In genomic region chr9:106566437-106566836, GRCm38 (mm10) we compare ENCODE assay signal across 11 mouse cellular contexts. TPM values are rescaled to one million over a fixed set of nuclear protein-coding genes. Genes with fewer than 3 reads are reported as not detected.
DNase-seq lines count a peak whose midpoint lies in the region; ATAC-seq and TF ChIP-seq lines count a peak whose summit lies in the region.
"Had no signal": no experiment of that assay in that cellular context is flagged by ENCODE, and none has a peak within 500 bp of the region (broad histone marks: within the 10 kb centered on the region; RNA-seq: fewer than 3 reads in every experiment).

No protein-coding gene starts in this region.

- no peak for TF ChIP-seq CTCF in lung, adult 2 months (IDR thresholded peaks at IDR 0.05; ENCODE audit: insufficient read depth, low read length)

- no peaks in the 10 kb centered on the region for H3K9me3 ChIP-seq in midbrain, embryonic 13.5 days
- H3K9me3 ChIP-seq in forebrain, embryonic 16.5 days (ENCODE audit: control insufficient read depth, low read length): no peaks in the 10 kb centered on the region
- no peaks in the 10 kb centered on the region for H3K9me3 ChIP-seq in forebrain, embryonic 15.5 days
- H3K9me3 ChIP-seq: limb, embryonic 12.5 days had no signal

- 38% methylated on average over 11 of the region's 11 CpGs for WGBS in lung, adult 2 months
- WGBS in midbrain, embryonic 13.5 days: 69% methylated on average over 11 of the region's 11 CpGs
- 68% methylated on average over 11 of the region's 11 CpGs for WGBS in forebrain, embryonic 16.5 days
- WGBS in forebrain, embryonic 15.5 days: 70% methylated on average over 11 of the region's 11 CpGs

- no peak overlapping the region for H3K4me2 ChIP-seq in midbrain, embryonic 13.5 days (replicated peaks)
- H3K4me2 ChIP-seq in forebrain, embryonic 16.5 days (ENCODE audit: low read length): no peak overlapping the region
- no peak overlapping the region for H3K4me2 ChIP-seq in forebrain, embryonic 15.5 days (replicated peaks)
- H3K4me2 ChIP-seq: limb, embryonic 12.5 days had no signal

- no peak for TF ChIP-seq POLR2A in lung, adult 2 months (IDR thresholded peaks at IDR 0.05; ENCODE audit: borderline replicate concordance, extremely low read depth, low read depth, low read length)

- no peaks in the 10 kb centered on the region for H3K36me3 ChIP-seq in midbrain, embryonic 13.5 days
- H3K36me3 ChIP-seq in forebrain, embryonic 16.5 days (ENCODE audit: control insufficient read depth, insufficient read depth): no peaks in the 10 kb centered on the region
- H3K36me3 ChIP-seq in forebrain, embryonic 15.5 days: no peaks in the 10 kb centered on the region
- H3K36me3 ChIP-seq: limb, embryonic 12.5 days had no signal

- H3K9ac ChIP-seq in midbrain, embryonic 13.5 days (replicated peaks): no peak overlapping the region
- H3K9ac ChIP-seq in forebrain, embryonic 16.5 days (replicated peaks; ENCODE audit: low read depth, low read length): no peak overlapping the region
- no peak overlapping the region for H3K9ac ChIP-seq in forebrain, embryonic 15.5 days (replicated peaks)
- H3K9ac ChIP-seq: limb, embryonic 12.5 days had no signal

- ATAC-seq in monocyte, adult 5-6 weeks (replicated peaks; ENCODE audit: insufficient number of reproducible peaks, low FRiP score, low TSS enrichment, poor library complexity, severe bottlenecking): no peak
- no peak for ATAC-seq in midbrain, embryonic 13.5 days
- ATAC-seq in forebrain, embryonic 16.5 days: no peak
- no peak for ATAC-seq in forebrain, embryonic 15.5 days (replicated peaks)

- peak; percentile 9 to 11 for DNase-seq in monocyte, adult 2 months (ENCODE audit: low read depth in 1 of 2, low spot score in 2 of 2)
- DNase-seq in kidney, adult 8-10 months: peak; percentile 41 to 43
- peak; percentile 4 for DNase-seq in lung, adult 2 months
- DNase-seq in thymus, postnatal 4 days: peak; percentile 38

- no peaks in the 10 kb centered on the region for H3K4me1 ChIP-seq in lung, adult 2 months (ENCODE audit: control insufficient read depth, insufficient read depth, low read length)
- no peaks in the 10 kb centered on the region for H3K4me1 ChIP-seq in midbrain, embryonic 13.5 days (replicated peaks)
- H3K4me1 ChIP-seq in forebrain, embryonic 16.5 days (replicated peaks; ENCODE audit: control insufficient read depth, insufficient read depth, low read length): no peaks in the 10 kb centered on the region
- no peaks in the 10 kb centered on the region for H3K4me1 ChIP-seq in forebrain, embryonic 15.5 days
- H3K4me1 ChIP-seq: limb, embryonic 12.5 days had no signal

- H3K27me3 ChIP-seq in midbrain, embryonic 13.5 days: no peaks in the 10 kb centered on the region
- no peaks in the 10 kb centered on the region for H3K27me3 ChIP-seq in forebrain, embryonic 16.5 days (replicated peaks; ENCODE audit: control insufficient read depth, insufficient read depth, low read length)
- H3K27me3 ChIP-seq in forebrain, embryonic 15.5 days: no peaks in the 10 kb centered on the region
- H3K27me3 ChIP-seq: limb, embryonic 12.5 days had no signal

- H3K4me3 ChIP-seq in lung, adult 2 months (replicated peaks; ENCODE audit: extremely low read depth, low read depth, low read length): no peak overlapping the region
- no peak overlapping the region for H3K4me3 ChIP-seq in midbrain, embryonic 13.5 days (replicated peaks)
- H3K4me3 ChIP-seq in forebrain, embryonic 16.5 days (replicated peaks; ENCODE audit: low read length): no peak overlapping the region
- H3K4me3 ChIP-seq in forebrain, embryonic 15.5 days: no peak overlapping the region
- H3K4me3 ChIP-seq: limb, embryonic 12.5 days had no signal

- no peak overlapping the region for H3K27ac ChIP-seq in midbrain, embryonic 13.5 days
- H3K27ac ChIP-seq in forebrain, embryonic 16.5 days (ENCODE audit: low read length): no peak overlapping the region
- no peak overlapping the region for H3K27ac ChIP-seq in forebrain, embryonic 15.5 days (replicated peaks)
- H3K27ac ChIP-seq: limb, embryonic 12.5 days had no signal

RNA-seq across cellular contexts. Expression of gene Iqcf4, which starts 4.4 kb away (rescaled TPM):
- not detected in 3 replicates for total RNA-seq in monocyte, adult 5-6 weeks (2017)
- polyA plus RNA-seq in lung, adult 2 months (2012; rRNA removed): not detected in 2 replicates
- not detected in 2 replicates for polyA plus RNA-seq in midbrain, embryonic 13.5 days (2015; fragmentation: Nextera tagmentation; extraction: Ambion mirVana)
- not detected in 2 replicates for polyA plus RNA-seq in forebrain, embryonic 16.5 days (2015; fragmentation: Nextera tagmentation; extraction: Ambion mirVana)
- polyA plus RNA-seq in forebrain, embryonic 15.5 days (2015; fragmentation: Nextera tagmentation; extraction: Ambion mirVana): not detected in 2 replicates
- polyA plus RNA-seq: cortical plate, adult 2 months; heart, embryonic 14.5 days; limb, embryonic 12.5 days had no signal

RNA-seq across cellular contexts. Expression of gene Iqcf3, which starts 5.0 kb away (rescaled TPM):
- 6.7 TPM in 1 of 3 replicates, not detected in the others for total RNA-seq in monocyte, adult 5-6 weeks (2017)
- not detected in 2 replicates for polyA plus RNA-seq in lung, adult 2 months (2012; rRNA removed)
- polyA plus RNA-seq in midbrain, embryonic 13.5 days (2015; fragmentation: Nextera tagmentation; extraction: Ambion mirVana): not detected in 2 replicates
- polyA plus RNA-seq in forebrain, embryonic 16.5 days (2015; fragmentation: Nextera tagmentation; extraction: Ambion mirVana): not detected in 2 replicates
- not detected in 2 replicates for polyA plus RNA-seq in forebrain, embryonic 15.5 days (2015; fragmentation: Nextera tagmentation; extraction: Ambion mirVana)
- polyA plus RNA-seq: cortical plate, adult 2 months; heart, embryonic 14.5 days; limb, embryonic 12.5 days had no signal

RNA-seq across cellular contexts. Expression of gene Iqcf5, which starts 52.1 kb away (rescaled TPM):
- not detected in 3 replicates for total RNA-seq in monocyte, adult 5-6 weeks (2017)
- 0.27 TPM in 1 of 2 replicates, not detected in the other for polyA plus RNA-seq in lung, adult 2 months (2012; rRNA removed)
- not detected in 2 replicates for polyA plus RNA-seq in midbrain, embryonic 13.5 days (2015; fragmentation: Nextera tagmentation; extraction: Ambion mirVana)
- polyA plus RNA-seq in forebrain, embryonic 16.5 days (2015; fragmentation: Nextera tagmentation; extraction: Ambion mirVana): not detected in 2 replicates
- polyA plus RNA-seq in forebrain, embryonic 15.5 days (2015; fragmentation: Nextera tagmentation; extraction: Ambion mirVana): not detected in 2 replicates
- polyA plus RNA-seq: cortical plate, adult 2 months; heart, embryonic 14.5 days; limb, embryonic 12.5 days had no signal

RNA-seq across cellular contexts. Expression of gene Iqcf6, which starts 59.9 kb away (rescaled TPM):
- not detected in 3 replicates for total RNA-seq in monocyte, adult 5-6 weeks (2017)
- not detected in 2 replicates for polyA plus RNA-seq in lung, adult 2 months (2012; rRNA removed)
- polyA plus RNA-seq in midbrain, embryonic 13.5 days (2015; fragmentation: Nextera tagmentation; extraction: Ambion mirVana): not detected in 2 replicates
- polyA plus RNA-seq in forebrain, embryonic 16.5 days (2015; fragmentation: Nextera tagmentation; extraction: Ambion mirVana): not detected in 2 replicates
- not detected in 2 replicates for polyA plus RNA-seq in forebrain, embryonic 15.5 days (2015; fragmentation: Nextera tagmentation; extraction: Ambion mirVana)
- polyA plus RNA-seq: cortical plate, adult 2 months; heart, embryonic 14.5 days; limb, embryonic 12.5 days had no signal
